Mouse (Mus musculus): Measurements from ENCODE around the gene Epn3. TPM values are rescaled to one million over a fixed set of nuclear protein-coding genes. Genes with fewer than 3 reads are reported as not detected.

The Epn3 gene
- polyA plus RNA-seq (2015; fragmentation: Illumina TruSeq; extraction: RNeasy Lipid Tissue Mini Kit (QIAGEN cat#74804); ENCODE audit: insufficient read depth, low replicate concordance), result not detected

DNA sequence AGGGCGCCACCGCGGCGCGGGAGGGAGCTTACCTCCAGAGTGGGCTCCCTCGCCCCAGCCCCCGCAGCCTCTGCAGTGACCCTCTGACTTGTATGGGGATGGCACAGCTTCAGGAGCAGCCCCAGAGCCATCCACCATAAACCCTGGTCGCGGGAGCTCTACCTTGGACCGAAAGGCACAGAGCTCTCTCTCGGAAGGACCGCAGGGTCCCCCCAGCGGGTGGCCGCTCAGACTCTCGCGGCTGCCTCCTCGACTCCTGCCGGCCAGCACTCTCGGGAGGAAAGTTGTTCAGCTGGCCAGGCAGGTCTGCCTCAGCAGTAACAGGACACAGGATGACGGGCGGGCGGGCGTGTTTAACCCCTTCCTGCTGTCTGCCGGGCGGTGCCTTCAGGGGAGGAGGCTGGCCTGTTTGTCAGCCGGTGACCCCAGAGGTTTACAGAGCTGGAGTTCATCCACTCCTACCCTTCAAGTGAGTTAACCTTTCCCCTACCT lies at the start of gene Epn3:
Epn3 (minus strand) TSS at position 314 of the 492 bp plus-strand sequence.

GRCm38 (mm10) chr11:94548888-94549690 lies 49.3 kb upstream of the Epn3 start, which contains the start of gene Rsad1:
Gene Rsad1 (minus strand): TSS chr11:94549255.

GRCm38 (mm10) chr11:94521219-94521843 lies 21.6 kb upstream of the Epn3 start, which contains the start of gene Mycbpap:
Gene Mycbpap (minus strand): TSS chr11:94521742.

GRCm38 (mm10) chr11:94486001-94486400 lies 13.8 kb downstream of the Epn3 start, which contains the start of gene Spata20:
Gene Spata20 (minus strand): TSS chr11:94486179.

GRCm38 (mm10) chr11:94473707-94474543 lies 25.8 kb downstream of the Epn3 start, which contains the start of gene Cacna1g:
Gene Cacna1g (minus strand): TSS chr11:94474198.

Other genes starting within 250 kb of the Epn3 start
- gene Gm21885, start 218.1 kb downstream of the Epn3 start, polyA plus RNA-seq (2015; fragmentation: Illumina TruSeq; extraction: RNeasy Lipid Tissue Mini Kit (QIAGEN cat#74804); ENCODE audit: insufficient read depth, low replicate concordance), result not detected
- gene Luc7l3, start 178.0 kb downstream of the Epn3 start, polyA plus RNA-seq (2015; fragmentation: Illumina TruSeq; extraction: RNeasy Lipid Tissue Mini Kit (QIAGEN cat#74804); ENCODE audit: insufficient read depth, low replicate concordance), result 285 TPM
- 64.1 TPM for gene Ankrd40, start 172.0 kb downstream of the Epn3 start, polyA plus RNA-seq (2015; fragmentation: Illumina TruSeq; extraction: RNeasy Lipid Tissue Mini Kit (QIAGEN cat#74804); ENCODE audit: insufficient read depth, low replicate concordance)
- gene Abcc3, start 107.0 kb downstream of the Epn3 start, polyA plus RNA-seq (2015; fragmentation: Illumina TruSeq; extraction: RNeasy Lipid Tissue Mini Kit (QIAGEN cat#74804); ENCODE audit: insufficient read depth, low replicate concordance), result 15.6 TPM
- gene Cacna1g, start 25.8 kb downstream of the Epn3 start, polyA plus RNA-seq (2015; fragmentation: Illumina TruSeq; extraction: RNeasy Lipid Tissue Mini Kit (QIAGEN cat#74804); ENCODE audit: insufficient read depth, low replicate concordance), result 0.76 TPM
- not detected for gene Spata20, start 13.8 kb downstream of the Epn3 start, polyA plus RNA-seq (2015; fragmentation: Illumina TruSeq; extraction: RNeasy Lipid Tissue Mini Kit (QIAGEN cat#74804); ENCODE audit: insufficient read depth, low replicate concordance)
- gene Mycbpap, start 21.8 kb upstream of the Epn3 start, polyA plus RNA-seq (2015; fragmentation: Illumina TruSeq; extraction: RNeasy Lipid Tissue Mini Kit (QIAGEN cat#74804); ENCODE audit: insufficient read depth, low replicate concordance), result 0.18 TPM
- 5.6 TPM for gene Rsad1, start 49.3 kb upstream of the Epn3 start, polyA plus RNA-seq (2015; fragmentation: Illumina TruSeq; extraction: RNeasy Lipid Tissue Mini Kit (QIAGEN cat#74804); ENCODE audit: insufficient read depth, low replicate concordance)
- gene Chad, start 65.1 kb upstream of the Epn3 start, polyA plus RNA-seq (2015; fragmentation: Illumina TruSeq; extraction: RNeasy Lipid Tissue Mini Kit (QIAGEN cat#74804); ENCODE audit: insufficient read depth, low replicate concordance), result not detected
- gene Acsf2, start 101.9 kb upstream of the Epn3 start, polyA plus RNA-seq (2015; fragmentation: Illumina TruSeq; extraction: RNeasy Lipid Tissue Mini Kit (QIAGEN cat#74804); ENCODE audit: insufficient read depth, low replicate concordance), result 46.7 TPM
- 50.7 TPM for gene Lrrc59, start 129.8 kb upstream of the Epn3 start, polyA plus RNA-seq (2015; fragmentation: Illumina TruSeq; extraction: RNeasy Lipid Tissue Mini Kit (QIAGEN cat#74804); ENCODE audit: insufficient read depth, low replicate concordance)
- gene Mrpl27, start 153.8 kb upstream of the Epn3 start, polyA plus RNA-seq (2015; fragmentation: Illumina TruSeq; extraction: RNeasy Lipid Tissue Mini Kit (QIAGEN cat#74804); ENCODE audit: insufficient read depth, low replicate concordance), result 31.3 TPM
- 1.8 TPM for gene Eme1, start 154.0 kb upstream of the Epn3 start, polyA plus RNA-seq (2015; fragmentation: Illumina TruSeq; extraction: RNeasy Lipid Tissue Mini Kit (QIAGEN cat#74804); ENCODE audit: insufficient read depth, low replicate concordance)
- 5.5 TPM for gene Xylt2, start 177.5 kb upstream of the Epn3 start, polyA plus RNA-seq (2015; fragmentation: Illumina TruSeq; extraction: RNeasy Lipid Tissue Mini Kit (QIAGEN cat#74804); ENCODE audit: insufficient read depth, low replicate concordance)
- not detected for gene Gm11541, start 204.5 kb upstream of the Epn3 start, polyA plus RNA-seq (2015; fragmentation: Illumina TruSeq; extraction: RNeasy Lipid Tissue Mini Kit (QIAGEN cat#74804); ENCODE audit: insufficient read depth, low replicate concordance)
- gene Cdc34b, start 241.8 kb upstream of the Epn3 start, polyA plus RNA-seq (2015; fragmentation: Illumina TruSeq; extraction: RNeasy Lipid Tissue Mini Kit (QIAGEN cat#74804); ENCODE audit: insufficient read depth, low replicate concordance), result not detected